Mouse (Mus musculus): Measurements from ENCODE around the gene Cct4.

Gene Cct4

DNA sequence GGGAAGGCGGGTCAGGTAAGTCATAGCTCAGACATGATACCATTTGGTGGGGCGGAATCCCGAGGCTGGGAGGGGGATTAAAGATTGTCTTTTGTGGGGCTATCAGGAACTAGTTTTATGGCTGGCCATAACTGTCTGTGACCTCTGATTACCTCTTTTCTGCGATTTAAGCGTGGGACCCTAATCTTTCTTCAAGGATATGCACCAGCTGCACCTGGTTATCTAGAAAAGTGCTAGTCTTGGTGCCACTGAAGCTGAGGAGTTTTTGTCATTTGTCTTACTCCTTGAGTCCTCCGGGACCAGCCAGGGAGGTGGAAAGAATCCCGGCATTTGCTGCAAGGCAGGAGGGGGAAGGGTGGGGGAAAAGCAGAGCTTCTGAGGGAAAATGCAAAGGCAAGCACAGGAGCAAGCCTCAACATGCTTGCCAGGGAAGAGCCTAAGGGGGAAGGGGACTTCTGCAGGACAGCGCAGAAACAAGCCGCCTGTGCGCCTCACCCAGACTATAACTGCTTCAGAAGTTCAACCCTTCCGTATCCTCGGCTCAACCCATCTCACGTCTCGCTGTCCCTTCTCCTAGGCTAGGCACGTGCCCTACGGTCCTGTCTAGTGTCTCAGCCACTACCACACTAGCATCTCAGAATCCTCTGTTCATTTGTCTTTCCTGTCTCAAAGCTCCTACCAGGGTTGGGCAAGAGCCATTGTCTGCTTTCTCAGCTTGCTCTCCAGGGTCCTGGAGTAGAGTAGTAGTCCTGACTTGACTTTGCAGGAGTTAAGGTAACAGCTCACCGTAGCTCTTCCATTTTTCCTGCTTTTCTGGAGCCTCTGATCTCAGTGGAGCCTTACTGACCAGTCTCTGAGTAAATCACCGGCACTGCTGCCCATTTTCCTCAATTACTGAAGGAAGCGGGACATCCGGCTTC, 57.6 kb downstream of the Cct4 start:
- DNase-seq = no peak

DNA sequence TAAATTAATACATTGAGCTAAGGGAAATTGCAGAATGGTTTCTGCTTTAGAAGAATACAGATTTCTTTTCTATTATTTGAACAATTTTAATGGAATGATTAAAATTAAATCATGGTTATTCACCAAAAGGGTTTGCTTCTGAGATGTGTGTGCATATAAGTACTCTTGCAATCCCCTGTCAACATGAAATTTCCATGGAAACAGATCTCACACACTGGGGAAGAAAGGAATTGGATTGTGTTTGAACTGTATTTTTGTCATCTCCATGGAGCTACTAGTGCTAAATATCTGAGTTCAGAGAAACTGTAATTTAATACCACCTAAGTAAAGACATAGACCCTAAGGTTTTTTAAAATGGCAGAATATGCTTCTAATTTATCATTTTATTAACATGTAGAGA, 59.3 kb downstream of the Cct4 start:
- no peak for DNase-seq

GRCm38 (mm10) chr11:23052353-23052752, 62.0 kb downstream of the Cct4 start:
- DNase-seq = peak; percentile 8 to 20
